Mouse (Mus musculus): ENCODE results near the gene Pou3f1. TPM values are rescaled to one million over a fixed set of nuclear protein-coding genes. Genes with fewer than 3 reads are reported as not detected.

The Pou3f1 gene
- polyA plus RNA-seq, 1 experiment from 2014 or later, result not detected

- Histone ChIP-seq H3K9ac (ENCODE audit: low read depth, low read length) (no peak overlapping the region), H3K4me3 (ENCODE audit: low read depth, low read length) (peak overlapping the region; percentile 59), H3K27me3 (replicated peaks; ENCODE audit: control insufficient read depth, insufficient read depth, low read length) (peaks cover 92% of the 10 kb centered on the region), H3K27ac (ENCODE audit: low read depth, low read length) (no peak overlapping the region), H3K4me2 (replicated peaks; ENCODE audit: low read depth) (peak overlapping the region; percentile 28), H3K36me3 (ENCODE audit: control insufficient read depth, insufficient read depth) (no peaks in the 10 kb centered on the region), H3K9me3 (ENCODE audit: control insufficient read depth) (no peaks in the 10 kb centered on the region), H3K4me1 (replicated peaks; ENCODE audit: control insufficient read depth, insufficient read depth, low read length) (no peaks in the 10 kb centered on the region; the same call in 1 of the 2 replicates)
- ATAC-seq, result no peak
- no peak for TF ChIP-seq CTCF (IDR thresholded peaks at IDR 0.05; ENCODE audit: low read depth)
- 3% methylated on average over 68 of the region's 68 CpGs for WGBS
Measured at GRCm38 (mm10) chr4:124659251-124660217, 2.9 kb downstream of the Pou3f1 start.

- Histone ChIP-seq H3K27me3 (replicated peaks; ENCODE audit: control insufficient read depth, insufficient read depth, low read length) (peaks cover 81% of the 10 kb centered on the region), H3K4me1 (replicated peaks; ENCODE audit: control insufficient read depth, insufficient read depth, low read length) (no peaks in the 10 kb centered on the region; the same call in 1 of the 2 replicates), H3K36me3 (ENCODE audit: control insufficient read depth, insufficient read depth) (no peaks in the 10 kb centered on the region), H3K9ac (ENCODE audit: low read depth, low read length) (no peak overlapping the region), H3K27ac (ENCODE audit: low read depth, low read length) (no peak overlapping the region), H3K9me3 (ENCODE audit: control insufficient read depth) (no peaks in the 10 kb centered on the region), H3K4me2 (replicated peaks; ENCODE audit: low read depth) (no peak overlapping the region), H3K4me3 (ENCODE audit: low read depth, low read length) (no peak overlapping the region)
- TF ChIP-seq CTCF (IDR thresholded peaks at IDR 0.05; ENCODE audit: low read depth), result no peak
- no peak for ATAC-seq
- 59% methylated on average over 3 of the region's 3 CpGs for WGBS
Measured at GRCm38 (mm10) chr4:124660603-124661002, 4.0 kb downstream of the Pou3f1 start.

DNA sequence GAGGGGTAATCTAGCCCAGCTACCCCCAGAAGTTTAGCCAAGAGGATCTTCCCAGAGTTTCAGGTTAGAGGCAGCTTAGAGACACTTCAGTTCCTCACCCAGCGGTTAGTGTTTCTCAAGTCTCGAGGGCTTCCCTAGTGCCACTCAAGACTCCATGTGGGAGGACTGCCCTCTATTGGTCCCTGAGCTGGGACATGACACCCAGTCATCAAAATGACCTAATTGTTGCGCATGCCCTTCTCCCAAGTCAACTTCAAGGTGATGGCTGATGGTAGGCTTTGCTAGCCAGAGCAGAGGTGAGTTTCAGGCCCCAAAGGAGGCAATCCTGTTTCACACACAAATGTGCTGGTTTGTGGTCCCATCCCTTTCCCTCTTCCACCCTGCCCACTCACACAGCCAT is 6.4 kb downstream of the Pou3f1 start:
- H3K9ac ChIP-seq (ENCODE audit: low read depth, low read length), result no peak overlapping the region
- H3K36me3 ChIP-seq (ENCODE audit: control insufficient read depth, insufficient read depth), result no peaks in the 10 kb centered on the region
- TF ChIP-seq CTCF (IDR thresholded peaks at IDR 0.05; ENCODE audit: low read depth), result peak; percentile 64
- WGBS, result 30% methylated on average over 3 of the region's 3 CpGs
- H3K9me3 ChIP-seq (ENCODE audit: control insufficient read depth), result no peaks in the 10 kb centered on the region
- no peak overlapping the region for H3K4me2 ChIP-seq (replicated peaks; ENCODE audit: low read depth)
- no peak overlapping the region for H3K4me3 ChIP-seq (ENCODE audit: low read depth, low read length)
- no peak for ATAC-seq
- H3K27ac ChIP-seq (ENCODE audit: low read depth, low read length), result no peak overlapping the region
- peaks cover 57% of the 10 kb centered on the region for H3K27me3 ChIP-seq (replicated peaks; ENCODE audit: control insufficient read depth, insufficient read depth, low read length)
- H3K4me1 ChIP-seq (replicated peaks; ENCODE audit: control insufficient read depth, insufficient read depth, low read length), result no peaks in the 10 kb centered on the region; the same call in 1 of the 2 replicates

- TF ChIP-seq CTCF (IDR thresholded peaks at IDR 0.05; ENCODE audit: low read depth), result no peak
- no peak overlapping the region for H3K9ac ChIP-seq (ENCODE audit: low read depth, low read length)
- no peaks in the 10 kb centered on the region for H3K36me3 ChIP-seq (ENCODE audit: control insufficient read depth, insufficient read depth)
- 73% methylated on average over 9 of the region's 9 CpGs for WGBS
- no peak for ATAC-seq
- no peaks in the 10 kb centered on the region for H3K9me3 ChIP-seq (ENCODE audit: control insufficient read depth)
- no peaks in the 10 kb centered on the region; the same call in 1 of the 2 replicates for H3K4me1 ChIP-seq (replicated peaks; ENCODE audit: control insufficient read depth, insufficient read depth, low read length)
- H3K27me3 ChIP-seq (replicated peaks; ENCODE audit: control insufficient read depth, insufficient read depth, low read length), result peaks cover 48% of the 10 kb centered on the region
- H3K4me2 ChIP-seq (replicated peaks; ENCODE audit: low read depth), result no peak overlapping the region
- H3K4me3 ChIP-seq (ENCODE audit: low read depth, low read length), result no peak overlapping the region
- H3K27ac ChIP-seq (ENCODE audit: low read depth, low read length), result no peak overlapping the region
Measured at GRCm38 (mm10) chr4:124664185-124664584, 7.6 kb downstream of the Pou3f1 start.

DNA sequence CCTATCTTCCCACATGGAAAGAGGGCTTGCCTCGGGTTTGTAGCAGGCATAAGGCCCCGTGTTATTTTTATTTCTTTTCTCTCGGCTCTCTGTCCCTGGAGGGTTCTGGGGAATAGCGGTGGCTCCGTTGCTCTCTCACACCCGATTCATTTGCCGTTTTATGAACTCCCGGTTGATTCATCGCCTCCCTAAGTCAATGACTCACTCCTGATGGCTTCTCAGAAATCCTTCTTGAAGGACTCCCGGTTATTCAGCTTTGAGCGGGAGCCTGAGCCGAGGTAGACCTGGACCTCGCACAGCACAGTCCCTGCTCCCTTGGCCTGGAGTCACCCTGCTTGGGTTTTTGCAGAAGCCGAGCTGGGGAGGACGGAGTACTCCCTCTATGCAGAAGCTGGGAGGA is 8.0 kb downstream of the Pou3f1 start:
- H3K4me2 ChIP-seq (replicated peaks; ENCODE audit: low read depth), result no peak overlapping the region
- no peak overlapping the region for H3K9ac ChIP-seq (ENCODE audit: low read depth, low read length)
- no peaks in the 10 kb centered on the region for H3K4me1 ChIP-seq (replicated peaks; ENCODE audit: control insufficient read depth, insufficient read depth, low read length)
- TF ChIP-seq CTCF (IDR thresholded peaks at IDR 0.05; ENCODE audit: low read depth), result no peak
- H3K27me3 ChIP-seq (replicated peaks; ENCODE audit: control insufficient read depth, insufficient read depth, low read length), result peaks cover 44% of the 10 kb centered on the region
- 68% methylated on average over 15 of the region's 15 CpGs for WGBS
- H3K4me3 ChIP-seq (ENCODE audit: low read depth, low read length), result no peak overlapping the region
- ATAC-seq, result no peak
- no peak overlapping the region for H3K27ac ChIP-seq (ENCODE audit: low read depth, low read length)
- no peaks in the 10 kb centered on the region for H3K9me3 ChIP-seq (ENCODE audit: control insufficient read depth)
- no peaks in the 10 kb centered on the region for H3K36me3 ChIP-seq (ENCODE audit: control insufficient read depth, insufficient read depth)

DNA sequence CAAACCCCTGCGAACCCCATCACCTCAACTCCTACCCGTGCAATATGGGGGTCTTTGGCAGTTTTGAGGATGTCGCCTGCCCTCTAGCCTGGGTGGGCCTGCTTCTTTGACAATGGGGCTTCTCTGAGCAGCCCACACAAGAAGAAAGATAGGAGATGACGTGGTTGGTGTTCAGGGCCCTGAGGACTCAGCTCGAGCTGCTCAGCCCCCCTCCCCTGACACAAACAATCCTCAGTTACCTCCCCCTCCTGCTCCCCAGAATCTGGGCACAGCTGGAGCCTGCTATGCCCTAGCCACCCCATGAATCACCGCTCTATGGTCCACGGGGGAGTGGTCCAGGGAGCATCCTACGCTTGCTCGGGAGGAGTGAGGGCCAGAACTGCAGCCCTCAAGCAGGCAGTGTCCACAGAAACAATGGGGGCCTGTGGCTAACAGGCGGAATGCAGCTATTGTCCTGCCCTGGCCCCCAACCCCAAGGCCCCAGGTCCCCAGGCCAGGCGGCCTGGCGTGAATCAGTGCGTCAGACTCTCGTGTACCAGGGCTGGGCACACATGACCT is 10.9 kb downstream of the Pou3f1 start:
- no peak overlapping the region for H3K27ac ChIP-seq (ENCODE audit: low read depth, low read length)
- no peaks in the 10 kb centered on the region for H3K4me1 ChIP-seq (replicated peaks; ENCODE audit: control insufficient read depth, insufficient read depth, low read length)
- no peak for TF ChIP-seq CTCF (IDR thresholded peaks at IDR 0.05; ENCODE audit: low read depth)
- no peak overlapping the region for H3K4me2 ChIP-seq (replicated peaks; ENCODE audit: low read depth)
- H3K36me3 ChIP-seq (ENCODE audit: control insufficient read depth, insufficient read depth), result no peaks in the 10 kb centered on the region
- peaks cover 35% of the 10 kb centered on the region for H3K27me3 ChIP-seq (replicated peaks; ENCODE audit: control insufficient read depth, insufficient read depth, low read length)
- 47% methylated on average over 14 of the region's 14 CpGs for WGBS
- no peaks in the 10 kb centered on the region for H3K9me3 ChIP-seq (ENCODE audit: control insufficient read depth)
- H3K4me3 ChIP-seq (ENCODE audit: low read depth, low read length), result no peak overlapping the region
- no peak for ATAC-seq
- no peak overlapping the region for H3K9ac ChIP-seq (ENCODE audit: low read depth, low read length)

Measured in intestine, postnatal 0 days (tissue).